Mouse (Mus musculus) small intestine, adult 2 months (tissue): ENCODE data around the gene Otogl.

Source experiments
- CTCF ChIP-seq: fragments of 200-500 bp; IDR thresholded peaks from 2 replicates; pipeline ENCODE4 v1.5.1; 2012; ENCODE audit warnings: low read depth, mild to moderate bottlenecking, control low read depth, inconsistent platforms, low read length, moderate library complexity, mixed read lengths; ENCODE audit not compliant: insufficient replicate concordance, insufficient read length; ENCODE audit errors: extremely low read depth
- POLR2A ChIP-seq: fragments of 200-500 bp; IDR thresholded peaks from 2 replicates; pipeline ENCODE4 v1.6.1; 2012; ENCODE audit warnings: low read depth, mild to moderate bottlenecking, control low read depth, inconsistent platforms, low read length, moderate library complexity

DNA sequence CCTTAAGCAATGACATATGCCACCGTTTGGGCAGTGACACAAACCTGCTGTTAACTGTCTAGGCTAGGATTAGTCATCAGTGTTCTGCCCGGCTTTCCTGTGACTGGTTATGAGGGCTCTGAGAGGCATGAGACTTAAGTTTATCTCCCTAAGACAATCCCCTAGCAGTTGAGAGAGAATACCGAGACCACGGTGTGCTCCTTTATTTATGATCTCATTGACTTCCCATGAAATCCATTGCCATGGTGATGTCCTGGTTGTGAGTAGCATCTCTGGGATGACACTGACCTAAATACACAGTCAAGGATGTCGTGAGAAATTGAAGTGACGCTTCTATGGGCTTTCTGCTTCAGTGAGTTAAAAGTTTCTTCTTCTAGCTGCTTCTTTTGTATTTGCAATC is 82.8 kb downstream of the Otogl start:
- TF ChIP-seq POLR2A (no peak), CTCF (no peak)
